Mouse (Mus musculus): ENCODE data around the gene Olfr373. TPM values are rescaled to one million over a fixed set of nuclear protein-coding genes. Genes with fewer than 3 reads are reported as not detected.

Gene Olfr373
- polyA plus RNA-seq, 1 experiment from 2014 or later, result not detected

DNA sequence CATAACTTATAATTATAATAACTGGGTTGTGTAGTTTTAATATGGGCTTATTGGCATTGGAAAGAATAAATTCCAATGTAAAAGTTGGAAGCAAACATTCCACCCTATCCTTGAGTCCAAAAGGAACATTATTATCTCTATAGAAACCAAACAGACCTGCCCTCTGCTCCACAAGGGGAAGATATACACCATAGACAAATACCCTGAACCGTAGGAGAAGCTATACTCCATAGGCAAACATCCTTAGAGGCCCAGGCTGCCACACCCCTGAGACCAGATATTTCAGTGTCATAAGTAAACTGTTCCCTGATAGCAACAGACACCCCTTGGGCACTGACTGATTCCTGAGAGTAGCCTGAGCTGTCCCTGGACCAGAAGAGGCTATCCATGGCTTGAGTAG is 44.9 kb downstream of the Olfr373 start:
- Histone ChIP-seq H3K4me2 (ENCODE audit: low read length) (no peak overlapping the region), H3K27ac (ENCODE audit: low read depth, low read length) (no peak overlapping the region), H3K4me3 (ENCODE audit: low read depth, low read length) (no peak overlapping the region), H3K9me3 (replicated peaks; ENCODE audit: control insufficient read depth, low read length) (no peaks in the 10 kb centered on the region), H3K9ac (ENCODE audit: low read length) (no peak overlapping the region), H3K27me3 (replicated peaks; ENCODE audit: control insufficient read depth, insufficient read depth, low read length) (no peaks in the 10 kb centered on the region), H3K4me1 (ENCODE audit: control insufficient read depth, insufficient read depth, low read length) (no peaks in the 10 kb centered on the region), H3K36me3 (ENCODE audit: control insufficient read depth, insufficient read depth, low read length) (no peaks in the 10 kb centered on the region)
- 85% methylated on average over 1 of the region's 1 CpGs for WGBS
- ATAC-seq, result no peak
- no peak for DNase-seq (ENCODE audit: low spot score)

DNA sequence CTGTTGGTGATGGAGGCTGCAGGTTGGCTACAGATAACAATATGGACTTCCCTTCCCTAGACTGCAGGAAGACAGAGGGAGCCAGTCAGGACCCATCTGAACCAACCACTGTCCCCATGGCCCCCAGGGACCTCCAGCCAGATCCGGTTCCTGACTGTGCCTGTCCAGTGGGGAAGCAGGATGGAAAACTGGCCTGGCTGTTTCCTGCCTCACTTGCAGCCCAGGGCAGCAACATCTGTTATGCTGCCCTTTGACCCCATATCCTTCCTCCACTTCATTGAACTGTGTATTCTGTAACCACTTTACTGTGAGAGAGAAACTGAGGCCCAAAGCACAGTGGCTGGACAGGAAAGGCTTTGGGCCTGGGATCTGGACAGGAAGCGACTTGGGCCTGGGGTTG is 48.3 kb downstream of the Olfr373 start:
- Histone ChIP-seq H3K27me3 (replicated peaks; ENCODE audit: control insufficient read depth, insufficient read depth, low read length) (no peaks in the 10 kb centered on the region), H3K4me1 (ENCODE audit: control insufficient read depth, insufficient read depth, low read length) (peaks cover 3% of the 10 kb centered on the region; the same call in 1 of the 2 replicates), H3K9ac (ENCODE audit: low read length) (no peak overlapping the region), H3K27ac (ENCODE audit: low read depth, low read length) (no peak overlapping the region), H3K36me3 (ENCODE audit: control insufficient read depth, insufficient read depth, low read length) (no peaks in the 10 kb centered on the region), H3K4me3 (ENCODE audit: low read depth, low read length) (no peak overlapping the region), H3K4me2 (ENCODE audit: low read length) (no peak overlapping the region), H3K9me3 (replicated peaks; ENCODE audit: control insufficient read depth, low read length) (no peaks in the 10 kb centered on the region)
- ATAC-seq, result no peak
- DNase-seq (ENCODE audit: low spot score), result no peak
- 89% methylated on average over 2 of the region's 2 CpGs for WGBS

DNA sequence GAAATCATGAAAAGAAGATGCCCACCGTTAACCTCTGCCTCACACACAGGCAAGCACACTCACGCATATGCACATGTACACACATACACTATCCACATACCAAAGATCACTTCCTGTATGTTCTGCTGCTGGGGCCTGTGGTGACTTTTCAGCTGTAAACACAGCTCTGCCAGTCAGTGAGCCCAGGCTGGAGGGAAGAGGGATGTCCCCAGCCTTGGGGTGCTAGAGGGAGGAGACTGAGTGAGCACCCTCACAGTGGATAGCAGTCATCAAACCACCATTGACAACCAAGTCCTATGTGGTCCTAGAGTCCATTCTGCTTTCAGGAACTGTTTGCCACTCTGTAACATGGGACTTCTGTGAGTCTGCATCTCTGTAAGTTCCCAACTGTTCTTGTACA is 48.9 kb downstream of the Olfr373 start:
- H3K4me3 ChIP-seq (ENCODE audit: low read depth, low read length), result no peak overlapping the region
- H3K27ac ChIP-seq (ENCODE audit: low read depth, low read length), result no peak overlapping the region
- WGBS, result 89% methylated on average over 2 of the region's 2 CpGs

DNA sequence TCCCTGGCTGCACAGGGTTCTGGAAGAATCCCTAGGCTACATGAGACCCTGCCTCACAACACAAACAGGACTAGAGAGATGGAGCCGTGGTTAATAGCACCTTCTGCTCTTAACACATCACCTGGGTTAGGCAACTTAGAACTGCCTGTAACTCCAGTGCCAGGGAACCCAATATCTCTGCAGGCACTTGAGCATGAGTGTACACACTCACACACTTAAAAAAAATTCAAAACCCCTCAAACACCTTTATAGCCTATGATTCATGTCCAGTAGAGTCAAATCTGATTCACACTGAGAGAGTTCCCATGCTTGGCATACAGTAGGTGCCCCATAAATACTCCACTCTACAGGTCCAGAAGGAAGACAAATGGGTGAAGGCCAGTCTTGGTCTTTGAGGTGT is 49.4 kb downstream of the Olfr373 start:
- H3K27ac ChIP-seq (ENCODE audit: low read depth, low read length), result no peak overlapping the region
- H3K4me1 ChIP-seq (ENCODE audit: control insufficient read depth, insufficient read depth, low read length), result peaks cover 11% of the 10 kb centered on the region
- DNase-seq (ENCODE audit: low spot score) (no peak), ATAC-seq (no peak)
- H3K9me3 ChIP-seq (replicated peaks; ENCODE audit: control insufficient read depth, low read length), result no peaks in the 10 kb centered on the region
- H3K36me3 ChIP-seq (ENCODE audit: control insufficient read depth, insufficient read depth, low read length), result no peaks in the 10 kb centered on the region
- H3K27me3 ChIP-seq (replicated peaks; ENCODE audit: control insufficient read depth, insufficient read depth, low read length), result no peaks in the 10 kb centered on the region
- 88% methylated on average over 1 of the region's 1 CpGs for WGBS
- no peak overlapping the region for H3K4me2 ChIP-seq (ENCODE audit: low read length)
- no peak overlapping the region for H3K9ac ChIP-seq (ENCODE audit: low read length)
- H3K4me3 ChIP-seq (ENCODE audit: low read depth, low read length), result no peak overlapping the region

More for the DNA sequence above, 48.9 kb downstream of the Olfr373 start:
- Histone ChIP-seq H3K36me3 (ENCODE audit: control insufficient read depth, insufficient read depth, low read length) (no peaks in the 10 kb centered on the region), H3K9me3 (replicated peaks; ENCODE audit: control insufficient read depth, low read length) (no peaks in the 10 kb centered on the region), H3K9ac (ENCODE audit: low read length) (no peak overlapping the region), H3K27me3 (replicated peaks; ENCODE audit: control insufficient read depth, insufficient read depth, low read length) (no peaks in the 10 kb centered on the region), H3K4me1 (ENCODE audit: control insufficient read depth, insufficient read depth, low read length) (peaks cover 9% of the 10 kb centered on the region), H3K4me2 (ENCODE audit: low read length) (no peak overlapping the region)
- DNase-seq (ENCODE audit: low spot score), result no peak
- ATAC-seq, result no peak

DNA sequence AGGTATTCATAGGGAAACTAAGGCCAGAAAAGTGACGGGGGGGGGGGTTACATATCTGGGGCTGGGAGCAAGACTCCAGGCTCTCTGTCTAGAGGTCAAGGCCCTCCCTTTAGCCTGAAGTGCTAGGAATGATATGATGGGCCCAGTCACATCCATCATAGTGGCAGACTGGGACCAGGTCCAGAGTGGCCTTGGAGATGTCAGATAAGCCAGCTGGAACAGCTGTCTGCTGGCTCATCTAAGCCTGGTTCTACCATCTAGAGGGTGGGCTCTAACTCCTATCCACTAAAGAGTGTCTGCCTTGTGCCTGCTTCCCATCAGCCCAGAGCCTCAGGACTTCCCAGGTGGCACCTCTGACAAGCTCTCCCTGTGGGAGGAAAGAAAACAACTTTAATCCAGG is 49.9 kb downstream of the Olfr373 start:
- no peak overlapping the region for H3K27ac ChIP-seq (ENCODE audit: low read depth, low read length)
- ATAC-seq (no peak), DNase-seq (ENCODE audit: low spot score) (no peak)
- no peaks in the 10 kb centered on the region for H3K9me3 ChIP-seq (replicated peaks; ENCODE audit: control insufficient read depth, low read length)
- H3K4me3 ChIP-seq (ENCODE audit: low read depth, low read length), result no peak overlapping the region
- no peak overlapping the region for H3K9ac ChIP-seq (ENCODE audit: low read length)
- H3K27me3 ChIP-seq (replicated peaks; ENCODE audit: control insufficient read depth, insufficient read depth, low read length), result no peaks in the 10 kb centered on the region
- H3K4me2 ChIP-seq (ENCODE audit: low read length), result no peak overlapping the region
- peaks cover 11% of the 10 kb centered on the region for H3K4me1 ChIP-seq (ENCODE audit: control insufficient read depth, insufficient read depth, low read length)
- 88% methylated on average over 1 of the region's 1 CpGs for WGBS
- no peaks in the 10 kb centered on the region; the same call in 1 of the 2 replicates for H3K36me3 ChIP-seq (ENCODE audit: control insufficient read depth, insufficient read depth, low read length)

DNA sequence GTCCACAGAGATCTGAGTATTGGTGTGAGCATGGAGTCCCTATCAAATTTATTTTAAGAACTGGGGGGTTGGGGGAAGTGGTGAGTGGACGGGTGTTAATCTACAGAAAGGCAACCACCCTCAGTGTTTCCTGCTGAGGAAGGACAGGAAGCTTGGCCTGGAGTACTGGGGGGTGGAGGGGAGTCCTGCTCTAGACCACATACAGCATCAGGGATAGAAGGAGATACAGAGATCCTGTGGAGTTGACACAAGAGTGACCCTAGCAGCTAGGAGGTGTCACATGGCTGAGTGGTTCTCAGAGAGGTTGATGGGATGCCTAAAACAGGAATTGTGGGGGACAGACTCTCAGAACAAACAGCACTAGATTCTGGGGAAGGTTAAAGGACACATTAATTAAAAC is 50.5 kb downstream of the Olfr373 start:
- H3K27ac ChIP-seq (ENCODE audit: low read depth, low read length), result no peak overlapping the region
- H3K9me3 ChIP-seq (replicated peaks; ENCODE audit: control insufficient read depth, low read length), result no peaks in the 10 kb centered on the region
- no peak for ATAC-seq
- H3K9ac ChIP-seq (ENCODE audit: low read length), result no peak overlapping the region
- 88% methylated on average over 1 of the region's 1 CpGs for WGBS
- H3K36me3 ChIP-seq (ENCODE audit: control insufficient read depth, insufficient read depth, low read length), result peaks cover 5% of the 10 kb centered on the region
- DNase-seq (ENCODE audit: low spot score), result no peak
- H3K4me1 ChIP-seq (ENCODE audit: control insufficient read depth, insufficient read depth, low read length), result peaks cover 11% of the 10 kb centered on the region
- H3K4me3 ChIP-seq (ENCODE audit: low read depth, low read length), result no peak overlapping the region
- H3K27me3 ChIP-seq (replicated peaks; ENCODE audit: control insufficient read depth, insufficient read depth, low read length), result no peaks in the 10 kb centered on the region
- H3K4me2 ChIP-seq (ENCODE audit: low read length), result no peak overlapping the region

DNA sequence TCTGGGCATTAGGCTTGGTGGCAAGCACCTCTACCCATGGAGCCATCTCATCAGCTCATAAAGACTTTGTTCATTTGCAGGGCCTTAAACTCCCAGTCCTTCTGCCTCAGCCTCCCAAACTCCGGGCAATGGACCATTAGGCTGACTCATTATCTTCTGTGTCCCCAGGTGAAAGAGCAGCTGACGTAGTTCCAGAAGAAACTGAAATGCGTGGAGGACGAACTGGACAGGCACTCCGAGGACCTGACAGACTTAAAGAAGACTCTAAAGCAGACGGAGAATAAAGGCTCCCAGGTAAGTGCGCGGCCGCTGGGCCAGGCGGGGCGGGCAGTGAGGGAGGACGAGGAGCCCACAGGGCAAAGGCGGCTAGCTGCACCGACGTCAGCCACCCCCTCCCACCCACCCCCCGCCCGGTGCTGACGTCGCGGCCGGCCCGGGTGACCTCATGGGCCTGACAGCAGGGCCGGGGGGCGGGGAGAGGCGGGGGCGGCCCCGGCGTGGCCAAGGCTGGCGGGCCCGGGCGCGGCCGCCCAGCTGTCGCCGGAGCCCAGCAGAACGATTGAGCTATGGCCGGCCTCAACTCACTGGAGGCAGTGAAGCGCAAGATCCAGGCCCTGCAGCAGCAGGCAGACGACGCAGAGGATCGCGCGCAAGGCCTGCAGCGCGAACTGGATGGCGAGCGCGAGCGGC is 51.9 kb downstream of the Olfr373 start, which contains the start of gene Tpm4:
TSS of gene Tpm4 (plus strand) at position 220 of the 690 bp plus-strand sequence.
- peak within 1 kb of the TSS; percentile 92 for H3K27ac ChIP-seq (ENCODE audit: low read depth, low read length)
- no peaks in the 10 kb centered on the region for H3K9me3 ChIP-seq (replicated peaks; ENCODE audit: control insufficient read depth, low read length)
- peak within 1 kb of the TSS; percentile 78 for H3K4me3 ChIP-seq (ENCODE audit: low read depth, low read length)
- 2% methylated on average over 48 of the region's 49 CpGs for WGBS
- peaks cover 17% of the 10 kb centered on the region for H3K36me3 ChIP-seq (ENCODE audit: control insufficient read depth, insufficient read depth, low read length)
- H3K4me1 ChIP-seq (ENCODE audit: control insufficient read depth, insufficient read depth, low read length), result peaks cover 11% of the 10 kb centered on the region
- peak within 1 kb of the TSS; percentile 97 for H3K9ac ChIP-seq (ENCODE audit: low read length)
- H3K4me2 ChIP-seq (ENCODE audit: low read length), result peak within 1 kb of the TSS; percentile 92
- peak; percentile 79 for ATAC-seq
- no peak for DNase-seq (ENCODE audit: low spot score)
- no peaks in the 10 kb centered on the region for H3K27me3 ChIP-seq (replicated peaks; ENCODE audit: control insufficient read depth, insufficient read depth, low read length)

DNA sequence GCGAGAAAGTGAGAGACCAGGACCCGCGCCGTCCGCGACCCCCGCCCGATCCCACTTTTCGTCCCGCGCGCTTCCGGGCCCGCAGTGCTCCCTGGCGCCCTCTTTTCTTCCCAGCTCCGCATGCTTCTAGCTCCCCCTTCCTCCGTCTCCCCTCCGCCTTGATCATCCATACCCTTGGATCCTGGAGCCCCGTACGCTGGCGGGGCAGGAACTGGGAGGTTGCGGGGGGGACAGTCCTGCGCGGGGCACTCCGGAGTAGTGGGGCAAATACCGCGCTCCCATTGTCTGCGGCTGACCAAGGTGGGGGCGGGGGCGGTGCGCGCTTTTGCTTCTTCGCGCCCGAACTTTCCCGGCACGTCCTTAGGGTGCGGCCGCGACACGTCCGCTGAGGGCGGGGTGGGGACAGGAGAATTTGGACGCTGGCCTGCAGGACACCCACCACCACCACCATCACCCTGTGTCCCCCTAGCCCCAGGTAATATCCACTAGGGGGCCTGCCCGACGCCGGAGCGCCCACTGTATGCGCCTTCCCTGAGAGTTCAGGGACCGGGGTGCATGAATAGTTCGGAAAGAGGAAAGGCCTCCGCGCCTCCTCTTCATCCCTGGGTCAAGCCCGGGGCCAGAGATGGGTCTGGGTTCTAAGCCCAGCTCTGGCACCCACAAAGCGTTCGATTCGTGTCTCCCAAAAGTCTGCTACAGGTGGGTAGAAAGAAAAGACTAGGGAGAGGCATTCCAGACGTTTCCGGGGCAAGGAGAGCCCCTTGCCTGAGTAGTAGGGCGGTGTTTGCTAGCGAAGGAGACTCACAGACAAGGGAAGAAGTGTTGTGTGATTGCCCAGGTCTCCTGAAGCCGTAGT is 52.7 kb downstream of the Olfr373 start:
- peak overlapping the region; percentile 92 for H3K27ac ChIP-seq (ENCODE audit: low read depth, low read length)
- no peaks in the 10 kb centered on the region for H3K27me3 ChIP-seq (replicated peaks; ENCODE audit: control insufficient read depth, insufficient read depth, low read length)
- H3K9ac ChIP-seq (ENCODE audit: low read length), result peak overlapping the region; percentile 97
- ATAC-seq (peak; percentile 69), DNase-seq (ENCODE audit: low spot score) (peak; percentile 65)
- peak overlapping the region; percentile 92 for H3K4me2 ChIP-seq (ENCODE audit: low read length)
- H3K4me3 ChIP-seq (ENCODE audit: low read depth, low read length), result peak overlapping the region; percentile 78
- H3K4me1 ChIP-seq (ENCODE audit: control insufficient read depth, insufficient read depth, low read length), result peaks cover 11% of the 10 kb centered on the region
- peaks cover 21% of the 10 kb centered on the region for H3K36me3 ChIP-seq (ENCODE audit: control insufficient read depth, insufficient read depth, low read length)
- H3K9me3 ChIP-seq (replicated peaks; ENCODE audit: control insufficient read depth, low read length), result no peaks in the 10 kb centered on the region
- under 1% methylated on average over 60 of the region's 62 CpGs for WGBS

Measured in forebrain, embryonic 14.5 days (tissue).